Mouse (Mus musculus): ENCODE results near the gene Arid1a.

GRCm38 (mm10) chr4:133687126-133687525 lies 69.4 kb downstream of the Arid1a start:
- TF ChIP-seq CTCF (IDR thresholded peaks at IDR 0.05; ENCODE audit: low read depth, low read length) (no peak), POLR2A (IDR thresholded peaks at IDR 0.05; ENCODE audit: extremely low read depth, insufficient read depth, low read length) (no peak)
